Mouse (Mus musculus) E14TG2a.4 (cell line): ENCODE data around the gene Mpv17.
A peak's percentile ranks its signal among the peaks of the same experiment; 100 is the strongest.

Source experiments
- H3K27me3 ChIP-seq: 2 replicates; pipeline ENCODE4 v1.6.1; 2014; ENCODE audit warnings: low read length, control low read depth; ENCODE audit not compliant: insufficient read depth
- H3K36me3 ChIP-seq: 2 replicates; pipeline ENCODE4 v1.6.1; 2014; ENCODE audit warnings: low read length, control low read depth; ENCODE audit not compliant: insufficient read depth
- H3K4me1 ChIP-seq: replicated peaks from 2 replicates; pipeline ENCODE4 v1.6.1; 2014; ENCODE audit warnings: low read depth, low read length, control low read depth
- H3K4me3 ChIP-seq: replicated peaks from 2 replicates; pipeline ENCODE4 v1.5.1; 2014; ENCODE audit warnings: mild to moderate bottlenecking, low read length
- H3K9me3 ChIP-seq: 2 replicates; pipeline ENCODE4 v1.6.1; 2014; ENCODE audit warnings: low read length, control low read depth
- CTCF ChIP-seq: conservative IDR thresholded peaks from 2 replicates; pipeline ENCODE4 v1.5.1; 2014; ENCODE audit warnings: low read length
- NANOG ChIP-seq: IDR thresholded peaks from 2 replicates; pipeline ENCODE4 v1.6.1; 2014; ENCODE audit warnings: borderline replicate concordance, low read length, mixed read lengths
- POU5F1 ChIP-seq: IDR thresholded peaks from 2 replicates; pipeline ENCODE4 v1.6.1; 2014; ENCODE audit warnings: low read length, borderline replicate concordance

Mpv17 gene

GRCm38 (mm10) chr5:31105814-31106335, 48.2 kb downstream of the Mpv17 start, which contains the start of gene Dnajc5g:
Dnajc5g (plus strand) TSS chr5:31106285.
- Histone ChIP-seq H3K9me3 (no peaks in the 10 kb centered on the region), H3K36me3 (no peaks in the 10 kb centered on the region), H3K27me3 (peaks cover 18% of the 10 kb centered on the region; the same call in 1 of the 2 replicates), H3K4me1 (no peaks in the 10 kb centered on the region), H3K4me3 (no peak within 1 kb of the TSS)
- TF ChIP-seq NANOG (no peak), CTCF (no peak), POU5F1 (no peak)

- no peaks in the 10 kb centered on the region for H3K9me3 ChIP-seq
- peaks cover 81% of the 10 kb centered on the region for H3K27me3 ChIP-seq
- TF ChIP-seq CTCF: no peak
- TF ChIP-seq POU5F1: no peak
- no peak for TF ChIP-seq NANOG
- H3K36me3 ChIP-seq: no peaks in the 10 kb centered on the region
- H3K4me3 ChIP-seq: peak overlapping the region; percentile 87
- peaks cover 36% of the 10 kb centered on the region for H3K4me1 ChIP-seq
These were observed 58.2 kb downstream of the Mpv17 start for GRCm38 (mm10) chr5:31095711-31096480.

GRCm38 (mm10) chr5:31094799-31095691, 59.0 kb downstream of the Mpv17 start:
- Histone ChIP-seq H3K4me1 (peaks cover 38% of the 10 kb centered on the region), H3K27me3 (peaks cover 89% of the 10 kb centered on the region), H3K4me3 (peak overlapping the region; percentile 87), H3K9me3 (no peaks in the 10 kb centered on the region), H3K36me3 (no peaks in the 10 kb centered on the region)
- TF ChIP-seq NANOG: no peak
- no peak for TF ChIP-seq POU5F1
- TF ChIP-seq CTCF: no peak

DNA sequence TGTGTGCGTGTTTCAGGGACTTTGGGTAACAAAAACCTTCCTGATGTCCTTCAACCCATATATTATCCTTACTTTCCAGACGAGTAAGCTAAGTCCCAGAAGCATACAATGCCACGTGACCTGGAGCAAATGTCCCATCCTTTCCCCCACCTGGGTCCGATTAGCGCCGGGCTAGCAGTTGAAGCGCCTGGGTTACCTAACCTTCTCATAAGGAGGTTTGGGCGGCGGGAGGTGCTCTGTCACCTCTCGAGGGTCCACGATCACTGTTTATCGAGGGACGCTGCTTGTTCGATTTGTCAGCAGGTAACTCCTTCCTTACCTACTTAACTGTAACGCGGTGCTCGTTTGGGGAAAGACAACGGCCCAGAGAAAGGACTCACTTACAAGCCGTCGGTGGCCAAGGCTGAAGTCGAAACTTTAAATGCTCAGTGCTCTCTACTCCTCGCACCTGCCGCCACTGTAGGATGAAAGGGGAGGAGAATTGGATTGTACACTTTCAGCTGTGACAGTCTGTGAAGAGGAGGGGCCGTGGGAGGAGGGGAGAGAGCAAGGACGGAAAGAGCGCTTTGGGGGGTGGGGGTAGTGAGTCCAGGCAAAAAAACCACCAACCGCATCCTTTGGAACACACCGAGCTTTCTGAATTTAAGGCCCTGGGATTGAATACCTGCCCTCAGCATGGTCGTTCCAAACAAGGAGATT, 59.8 kb downstream of the Mpv17 start:
- Histone ChIP-seq H3K4me1 (peaks cover 46% of the 10 kb centered on the region), H3K27me3 (peaks cover 97% of the 10 kb centered on the region), H3K4me3 (peak overlapping the region; percentile 87), H3K9me3 (no peaks in the 10 kb centered on the region), H3K36me3 (no peaks in the 10 kb centered on the region)
- TF ChIP-seq NANOG (no peak), POU5F1 (no peak), CTCF (no peak)

DNA sequence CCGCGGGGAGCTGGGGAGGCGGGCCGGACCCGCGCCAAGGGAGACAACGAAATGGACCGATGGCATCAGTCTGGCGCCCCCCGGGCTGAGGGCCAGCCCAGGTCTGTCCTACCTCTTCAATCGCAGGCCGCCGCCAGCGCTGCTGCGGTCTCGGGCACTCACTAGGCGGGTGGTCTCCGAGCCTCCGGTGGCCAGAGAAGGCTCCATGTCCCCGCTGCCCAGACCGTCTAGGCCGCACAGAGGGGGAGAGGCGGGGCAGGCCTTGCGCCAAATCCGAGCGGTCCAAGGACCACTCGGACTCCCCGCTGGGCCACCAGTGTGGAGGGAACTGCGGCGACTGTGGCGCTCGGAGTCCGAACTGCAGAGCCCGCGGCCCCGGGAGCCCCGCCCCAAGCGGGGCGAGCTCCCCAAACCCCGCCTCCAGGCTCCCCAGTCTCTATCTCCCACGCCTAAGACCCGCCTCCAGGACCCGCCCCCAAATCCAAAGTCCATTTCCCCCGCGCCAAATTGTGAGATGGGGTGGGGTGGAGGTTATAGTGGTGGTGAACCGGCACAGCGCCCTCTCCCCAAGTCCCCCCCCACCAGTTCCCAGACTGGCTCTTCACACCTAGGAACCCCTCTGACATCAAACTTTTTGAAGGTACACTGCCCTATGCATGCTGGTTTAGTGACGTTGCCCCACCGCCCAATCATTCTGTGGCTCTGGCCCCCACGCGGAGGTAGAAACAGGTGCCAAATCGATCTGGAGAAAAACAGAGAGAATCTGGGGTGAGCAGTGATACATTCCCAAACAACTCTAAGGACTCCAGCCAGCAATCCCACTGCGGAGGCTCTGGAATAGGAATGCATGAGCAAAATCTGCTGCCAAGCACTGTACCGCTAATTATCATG, 60.7 kb downstream of the Mpv17 start:
- no peaks in the 10 kb centered on the region for H3K36me3 ChIP-seq
- H3K9me3 ChIP-seq: no peaks in the 10 kb centered on the region
- peak overlapping the region; percentile 87 for H3K4me3 ChIP-seq
- TF ChIP-seq POU5F1 (no peak), CTCF (no peak), NANOG (no peak)
- H3K27me3 ChIP-seq: peaks cover 98% of the 10 kb centered on the region
- peaks cover 52% of the 10 kb centered on the region for H3K4me1 ChIP-seq

DNA sequence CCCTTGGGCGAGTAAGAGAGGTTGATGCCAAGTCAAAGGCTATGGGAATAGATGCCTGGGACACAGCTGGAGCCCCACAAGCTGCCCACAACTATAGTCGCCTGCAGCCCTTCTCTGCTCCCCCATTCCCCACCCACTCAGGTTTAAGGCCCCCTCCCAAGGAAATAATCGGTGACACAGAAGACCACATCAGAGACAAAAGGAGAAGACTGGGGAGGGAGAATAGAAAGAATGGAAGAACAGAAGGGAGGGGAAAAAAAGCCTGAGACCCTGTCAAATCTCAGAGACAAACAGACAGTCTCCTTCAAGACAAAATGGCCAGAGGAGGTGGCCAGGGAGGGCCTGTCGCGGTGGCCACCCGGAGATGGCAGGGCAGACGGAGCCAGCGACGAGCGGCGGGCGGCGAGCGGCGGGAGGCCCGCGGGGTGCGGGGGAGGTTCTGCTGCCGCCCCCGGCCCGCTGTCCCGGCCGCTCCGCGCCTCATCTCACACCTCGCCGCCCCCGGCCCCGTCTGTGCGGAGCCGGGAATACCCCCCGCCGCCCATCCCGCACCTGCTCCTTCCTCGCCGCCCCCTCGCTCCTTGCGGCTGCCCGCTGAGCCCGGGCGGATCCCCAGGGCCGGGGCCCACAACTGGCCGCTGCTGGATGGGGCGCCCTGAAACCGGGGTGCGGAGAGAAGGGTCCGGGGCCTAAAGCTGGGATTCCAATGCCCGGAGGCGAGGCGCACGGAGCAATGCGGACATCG, 61.6 kb downstream of the Mpv17 start:
- peaks cover 98% of the 10 kb centered on the region for H3K27me3 ChIP-seq
- TF ChIP-seq CTCF: no peak
- no peak for TF ChIP-seq POU5F1
- no peak for TF ChIP-seq NANOG
- H3K4me1 ChIP-seq: peaks cover 60% of the 10 kb centered on the region
- H3K36me3 ChIP-seq: no peaks in the 10 kb centered on the region
- H3K4me3 ChIP-seq: peak overlapping the region; percentile 87
- no peaks in the 10 kb centered on the region for H3K9me3 ChIP-seq
